Mouse (Mus musculus): ENCODE data around the gene Glyatl3.

DNA sequence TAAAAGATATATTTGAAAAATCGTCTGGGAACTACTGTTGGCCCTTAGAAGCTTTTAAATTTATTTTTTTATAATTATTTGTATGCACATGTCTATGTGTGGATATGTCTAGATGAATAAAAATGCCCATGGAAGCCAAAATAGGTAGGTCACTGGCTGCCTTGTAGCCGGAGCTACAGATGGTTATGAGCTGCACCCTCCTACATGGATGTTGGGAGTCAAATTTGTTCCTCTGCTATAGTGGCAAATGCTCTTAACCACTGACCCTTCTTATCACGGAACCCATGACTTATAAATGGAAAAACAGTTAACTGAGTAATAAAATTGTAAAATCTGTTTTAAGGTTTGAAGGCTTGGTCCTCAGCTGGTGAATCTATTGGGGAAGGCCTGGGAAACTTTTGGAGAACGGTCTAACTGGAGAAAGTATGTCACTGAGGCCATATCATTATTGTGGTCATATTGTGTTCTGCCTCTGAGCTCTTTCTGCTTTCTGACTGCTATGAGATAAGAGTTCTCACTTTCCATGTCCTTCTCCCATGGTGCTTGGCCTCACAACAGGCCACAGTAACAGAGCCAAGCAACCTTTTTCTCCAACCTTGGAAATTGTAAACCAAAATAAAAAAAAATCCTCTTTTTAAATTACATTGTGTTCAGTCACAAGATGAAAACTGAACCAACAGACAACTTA lies 26.2 kb downstream of the Glyatl3 start:
- no peak for TF ChIP-seq CTCF (IDR thresholded peaks at IDR 0.05; ENCODE audit: control insufficient read depth, insufficient read depth, low read length)
- no peak for TF ChIP-seq POLR2A (IDR thresholded peaks at IDR 0.05; ENCODE audit: borderline replicate concordance, control insufficient read depth, low read depth, low read length)

All from bone marrow, adult 2 months (tissue).